Mouse (Mus musculus) retina, postnatal 7 days (tissue): Measurements from ENCODE around the gene Olfr1402.
A peak's percentile ranks its signal among the peaks of the same experiment; 100 is the strongest.

Source experiments
- DNase-seq: peaks from one replicate; pipeline ENCODE4 v3.0.0-alpha.2; 2012; ENCODE audit warnings: low read depth, low spot score

Olfr1402 gene

GRCm38 (mm10) chr3:97421920-97422319, at the start of gene Olfr1402:
TSS of gene Olfr1402 (minus strand) at chr3:97422020.
- DNase-seq, result no peak

- no peak for DNase-seq
Observed at GRCm38 (mm10) chr3:97455286-97455685, 33.5 kb upstream of the Olfr1402 start.

GRCm38 (mm10) chr3:97438619-97439018, 16.8 kb upstream of the Olfr1402 start:
- no peak for DNase-seq

GRCm38 (mm10) chr3:97394289-97394688, 27.5 kb downstream of the Olfr1402 start:
- DNase-seq, result peak; percentile 6

GRCm38 (mm10) chr3:97393079-97393478, 28.7 kb downstream of the Olfr1402 start:
- peak; percentile 6 for DNase-seq

GRCm38 (mm10) chr3:97370382-97370781, 51.4 kb downstream of the Olfr1402 start:
- DNase-seq, result no peak

GRCm38 (mm10) chr3:97363418-97364098, 58.3 kb downstream of the Olfr1402 start:
- DNase-seq, result no peak

GRCm38 (mm10) chr3:97358448-97358847, 63.4 kb downstream of the Olfr1402 start:
- DNase-seq, result no peak
